Mouse (Mus musculus) E14TG2a.4 (cell line): ENCODE measurements around the gene Gm45062.

Experiments used
- CTCF ChIP-seq: conservative IDR thresholded peaks from 2 replicates; pipeline ENCODE4 v1.5.1; 2014; ENCODE audit warnings: low read length
- POU5F1 ChIP-seq: IDR thresholded peaks from 2 replicates; pipeline ENCODE4 v1.6.1; 2014; ENCODE audit warnings: low read length, borderline replicate concordance

GRCm38 (mm10) chr6:8347154-8347553, 87.9 kb downstream of the Gm45062 start:
- TF ChIP-seq CTCF (no peak), POU5F1 (no peak)
